Mouse (Mus musculus): ENCODE data around the gene Impdh2.
"Not testable (repeated sequence)": the region's sequence is repeated elsewhere in the genome, so short reads cannot be mapped to it uniquely, and the experiment has no call there.

The Impdh2 gene

GRCm38 (mm10) chr9:108596998-108597764 is 37.1 kb downstream of the Impdh2 start, which contains the start of gene P4htm:
Gene P4htm, minus strand, starts transcription at chr9:108597667.
- in situ Hi-C loops (cut with MboI, MseI), result no loop called here

- in situ Hi-C loops (cut with MboI, MseI), result no loop called here
Measured at GRCm38 (mm10) chr9:108599021-108599566, 39.0 kb downstream of the Impdh2 start.

- in situ Hi-C loops (cut with MboI, MseI), result no loop called here
Measured at GRCm38 (mm10) chr9:108600011-108600410, 39.9 kb downstream of the Impdh2 start.

GRCm38 (mm10) chr9:108601986-108602385 is 41.9 kb downstream of the Impdh2 start:
- in situ Hi-C loops (cut with MboI, MseI), result no loop called here

GRCm38 (mm10) chr9:108607929-108608328 is 47.8 kb downstream of the Impdh2 start:
- in situ Hi-C loops (cut with MboI, MseI), result not testable (repeated sequence)

GRCm38 (mm10) chr9:108608889-108609288 is 48.8 kb downstream of the Impdh2 start:
- in situ Hi-C loops (cut with MboI, MseI), result no loop called here

- in situ Hi-C loops (cut with MboI, MseI), result no loop called here
Measured at GRCm38 (mm10) chr9:108611488-108611887, 51.4 kb downstream of the Impdh2 start.
